Comparison of ENCODE assay signal across 15 mouse cellular contexts in genomic region chr11:95728916-95729907, GRCm38 (mm10). TPM values are rescaled to one million over a fixed set of nuclear protein-coding genes. Genes with fewer than 3 reads are reported as not detected.
DNase-seq lines count a peak whose midpoint lies in the region; ATAC-seq and TF ChIP-seq lines count a peak whose summit lies in the region.
"Had no signal": no experiment of that assay in that cellular context is flagged by ENCODE, and none has a peak within 500 bp of the region (broad histone marks: within the 10 kb centered on the region; RNA-seq: fewer than 3 reads in every experiment).

No protein-coding gene starts in this region.

- TF ChIP-seq RAD21 in MEL (IDR thresholded peaks at IDR 0.05; ENCODE audit: low read depth, low read length), result no peak

- TF ChIP-seq CTCF in liver, adult 2 months (IDR thresholded peaks at IDR 0.05; ENCODE audit: low read depth, low read length), result no peak
- no peak for TF ChIP-seq CTCF in MEL (IDR thresholded peaks at IDR 0.05 in 2 of 3, conservative IDR thresholded peaks at IDR 0.05 in 1 of 3; ENCODE audit: control insufficient read depth in 1 of 3, insufficient read depth in 1 of 3, low read depth in 2 of 3, low read length in 3 of 3, poor library complexity in 1 of 3, severe bottlenecking in 1 of 3)

- WGBS in liver, adult 2 months, result 65% methylated on average over 12 of the region's 12 CpGs
- WGBS in forebrain, embryonic 14.5 days, result 86% methylated on average over 12 of the region's 12 CpGs
- WGBS in embryonic facial prominence, embryonic 10.5 days, result 89% methylated on average over 12 of the region's 12 CpGs

- H3K27me3 ChIP-seq in liver, adult 2 months (ENCODE audit: control insufficient read depth, insufficient read depth, low read length), result no peaks in the 10 kb centered on the region
- H3K27me3 ChIP-seq in MEL (ENCODE audit: control insufficient read depth in 1 of 2, insufficient read depth in 2 of 2, low read length in 2 of 2), result no peaks in the 10 kb centered on the region
- no peaks in the 10 kb centered on the region for H3K27me3 ChIP-seq in forebrain, embryonic 14.5 days (replicated peaks; ENCODE audit: control insufficient read depth, insufficient read depth, low read length)
- H3K27me3 ChIP-seq in embryonic facial prominence, embryonic 10.5 days (replicated peaks; ENCODE audit: low read depth, poor library complexity, severe bottlenecking), result no peaks in the 10 kb centered on the region
- H3K27me3 ChIP-seq: forebrain, embryonic 13.5 days; hindbrain, embryonic 12.5 days; kidney, embryonic 15.5 days had no signal

- peaks cover 19% of the 10 kb centered on the region for H3K4me1 ChIP-seq in liver, adult 2 months (ENCODE audit: control insufficient read depth, insufficient read depth, low read length)
- peaks cover 23 to 25% of the 10 kb centered on the region in 2 experiments for H3K4me1 ChIP-seq in MEL (ENCODE audit: control insufficient read depth in 1 of 2, insufficient read depth in 2 of 2, low read length in 2 of 2)
- no peaks in the 10 kb centered on the region for H3K4me1 ChIP-seq in forebrain, embryonic 14.5 days (ENCODE audit: control insufficient read depth, insufficient read depth, low read length)
- no peaks in the 10 kb centered on the region for H3K4me1 ChIP-seq in embryonic facial prominence, embryonic 10.5 days
- H3K4me1 ChIP-seq: forebrain, embryonic 13.5 days; hindbrain, embryonic 12.5 days; kidney, embryonic 15.5 days had no signal

- peak overlapping the region; percentile 18; the same call in 1 of the 2 replicates for H3K27ac ChIP-seq in liver, adult 2 months (replicated peaks; ENCODE audit: insufficient read depth, low read depth, low read length)
- H3K27ac ChIP-seq in MEL (ENCODE audit: control insufficient read depth, low read depth, low read length), result no peak overlapping the region
- H3K27ac ChIP-seq in forebrain, embryonic 14.5 days (ENCODE audit: low read depth, low read length), result no peak overlapping the region
- no peak overlapping the region for H3K27ac ChIP-seq in embryonic facial prominence, embryonic 10.5 days (replicated peaks)
- H3K27ac ChIP-seq: forebrain, embryonic 13.5 days; hindbrain, embryonic 12.5 days; kidney, embryonic 15.5 days had no signal

- TF ChIP-seq POLR2A in liver, adult 2 months (IDR thresholded peaks at IDR 0.05; ENCODE audit: extremely low read depth, insufficient read depth, low read length), result no peak
- no peak for TF ChIP-seq POLR2A in MEL (IDR thresholded peaks at IDR 0.05; ENCODE audit: control insufficient read depth in 1 of 2, insufficient read depth in 1 of 2, low read depth in 1 of 2, low read length in 2 of 2, poor library complexity in 1 of 2)

- peak; percentile 34 to 35; a peak in 1 of 4 replicates for TF ChIP-seq EP300 in MEL (IDR thresholded peaks at IDR 0.05; ENCODE audit: low read depth in 1 of 2, low read length in 2 of 2)

- no peak overlapping the region for H3K4me2 ChIP-seq in forebrain, embryonic 14.5 days (ENCODE audit: low read length)
- H3K4me2 ChIP-seq: forebrain, embryonic 13.5 days; hindbrain, embryonic 12.5 days; kidney, embryonic 15.5 days had no signal

- DNase-seq in liver, adult 2 months (ENCODE audit: extremely low read depth, low read depth, low spot score), result peak; percentile 26
- DNase-seq in liver (no peak), MEL (ENCODE audit: low read depth, low spot score) (peak; percentile 39)
- peak; percentile 49 for DNase-seq in naive thymus-derived CD4-positive, alpha-beta T cell, adult 2 months (ENCODE audit: low read depth)
- no peak for DNase-seq in forebrain, embryonic 14.5 days (ENCODE audit: low spot score)
- no peak for DNase-seq in embryonic facial prominence, embryonic 10.5 days (ENCODE audit: low spot score)
- no peak for DNase-seq in left cerebral cortex, adult 18-20 months (ENCODE audit: low spot score in 2 of 2)
- DNase-seq: cerebellum, adult 11-12 months; heart, adult 18-20 months; lung, postnatal 10 days; thymus, postnatal 14 days had no signal

- peak; percentile 80 for ATAC-seq in inflammation-experienced regulatory T-cells, adult 6 months
- ATAC-seq in forebrain, embryonic 14.5 days, result no peak
- ATAC-seq: forebrain, embryonic 13.5 days had no signal

- no peak overlapping the region for H3K9ac ChIP-seq in liver, adult 2 months (ENCODE audit: low read depth, low read length)
- H3K9ac ChIP-seq in MEL (ENCODE audit: control insufficient read depth, low read depth, low read length, poor library complexity, severe bottlenecking), result 0 out of 2 replicates have a peak overlapping the region, but pooled peaks have one; percentile 3
- H3K9ac ChIP-seq in forebrain, embryonic 14.5 days (ENCODE audit: low read length), result no peak overlapping the region
- H3K9ac ChIP-seq: forebrain, embryonic 13.5 days; hindbrain, embryonic 12.5 days; kidney, embryonic 15.5 days had no signal

- H3K79me2 ChIP-seq in liver, adult 2 months (ENCODE audit: control insufficient read depth, insufficient read depth, low read length), result peaks cover 35% of the 10 kb centered on the region
- H3K79me2 ChIP-seq in MEL (ENCODE audit: control insufficient read depth, insufficient read depth, low read length, poor library complexity), result peaks cover 58% of the 10 kb centered on the region

- no peaks in the 10 kb centered on the region for H3K9me3 ChIP-seq in MEL (replicated peaks; ENCODE audit: insufficient read depth, low read length)
- no peaks in the 10 kb centered on the region for H3K9me3 ChIP-seq in forebrain, embryonic 14.5 days (replicated peaks; ENCODE audit: control insufficient read depth, low read length)
- no peaks in the 10 kb centered on the region; the same call in 1 of the 2 replicates for H3K9me3 ChIP-seq in embryonic facial prominence, embryonic 10.5 days
- H3K9me3 ChIP-seq: forebrain, embryonic 13.5 days; hindbrain, embryonic 12.5 days; kidney, embryonic 15.5 days had no signal

- no peaks in the 10 kb centered on the region for H3K36me3 ChIP-seq in liver, adult 2 months (ENCODE audit: control insufficient read depth, insufficient read depth, low read length)
- H3K36me3 ChIP-seq in MEL (ENCODE audit: control insufficient read depth in 1 of 2, insufficient read depth in 2 of 2, low read length in 2 of 2), result peaks cover 19 to 34% of the 10 kb centered on the region in 2 experiments
- no peaks in the 10 kb centered on the region for H3K36me3 ChIP-seq in forebrain, embryonic 14.5 days (ENCODE audit: control insufficient read depth, insufficient read depth, low read length)
- H3K36me3 ChIP-seq in embryonic facial prominence, embryonic 10.5 days (replicated peaks), result peaks cover 1% of the 10 kb centered on the region; the same call in 1 of the 2 replicates
- H3K36me3 ChIP-seq: hindbrain, embryonic 12.5 days; kidney, embryonic 15.5 days had no signal

- no peak overlapping the region for H3K4me3 ChIP-seq in liver, adult 2 months (ENCODE audit: insufficient read depth, low read depth, low read length)
- peak overlapping the region; percentile 5 to 48; a peak in 2 of 4 replicates for H3K4me3 ChIP-seq in MEL (ENCODE audit: control insufficient read depth in 1 of 2, insufficient read depth in 1 of 2, low read depth in 2 of 2, low read length in 2 of 2)
- no peak overlapping the region for H3K4me3 ChIP-seq in forebrain, embryonic 14.5 days (ENCODE audit: low read depth, low read length)
- H3K4me3 ChIP-seq in embryonic facial prominence, embryonic 10.5 days, result no peak overlapping the region
- H3K4me3 ChIP-seq: forebrain, embryonic 13.5 days; hindbrain, embryonic 12.5 days; kidney, embryonic 15.5 days had no signal

TF ChIP-seq in MEL, 35 proteins besides CTCF, POLR2A, EP300 and RAD21 (continues in another document):
- TF ChIP-seq ZC3H11A (IDR thresholded peaks at IDR 0.05; ENCODE audit: low read depth, low read length), result no peak
- TF ChIP-seq CHD2 (IDR thresholded peaks at IDR 0.05; ENCODE audit: low read length), result peak; percentile 28; the same call in 1 of the 2 replicates
- TF ChIP-seq BHLHE40 (IDR thresholded peaks at IDR 0.05; ENCODE audit: borderline replicate concordance, low read depth, low read length), result 0 out of 2 replicates have a peak, but pooled peaks have one; percentile 11
- peak; percentile 77 for TF ChIP-seq ETS1 (IDR thresholded peaks at IDR 0.05; ENCODE audit: low read depth, low read length)
- peak; percentile 27; the same call in 1 of the 2 replicates for TF ChIP-seq SIN3A (IDR thresholded peaks at IDR 0.05; ENCODE audit: low read length)
- TF ChIP-seq USF1 (IDR thresholded peaks at IDR 0.05; ENCODE audit: low read depth, low read length), result peak; percentile 56
- no peak for TF ChIP-seq GABPA (IDR thresholded peaks at IDR 0.05; ENCODE audit: low read depth, low read length)
- TF ChIP-seq NRF1 (IDR thresholded peaks at IDR 0.05; ENCODE audit: insufficient read depth, low read depth, low read length, poor library complexity, severe bottlenecking), result no peak
- TF ChIP-seq GATA1 (IDR thresholded peaks at IDR 0.05; ENCODE audit: low read depth, low read length), result peak; percentile 37; the same call in 1 of the 2 replicates
- no peak for TF ChIP-seq HCFC1 (IDR thresholded peaks at IDR 0.05; ENCODE audit: low read depth, low read length)
- no peak for TF ChIP-seq ZKSCAN1 (IDR thresholded peaks at IDR 0.05; ENCODE audit: low read depth, low read length)

RNA-seq across cellular contexts. Expression of gene B130006D01Rik, which starts 5.8 kb away (rescaled TPM):
- 1.0 and 1.9 TPM in 2 replicates for total RNA-seq in liver, adult 2 months (2014; rRNA removed)
- polyA plus RNA-seq in liver, adult 2 months (2012; rRNA removed), result 0.02 and 0.10 TPM in 2 replicates
- total RNA-seq in MEL (2012; rRNA removed), result 0.59 and 0.73 TPM in 2 replicates
- polyA plus RNA-seq in MEL (2012; ENCODE audit: insufficient read depth in 1 of 2, insufficient read length in 2 of 2, low read depth in 1 of 2, low replicate concordance in 2 of 2, missing spikeins in 1 of 2), result under 1 TPM in 1 of 2 experiments, not detected in 1; 0.11 TPM
- 1 to 10 TPM; 2.7 to 6.6 (median 6.6) TPM for polyA plus RNA-seq in inflammation-experienced regulatory T-cells, adult 6 months (2017; shearing (Covaris generic))
- 0.43 and 0.95 TPM in 2 replicates for polyA plus RNA-seq in forebrain, embryonic 14.5 days (2014; fragmentation: Nextera tagmentation; extraction: Ambion mirVana)
- polyA plus RNA-seq in embryonic facial prominence, embryonic 10.5 days (2016; fragmentation: Nextera tagmentation; extraction: Ambion mirVana), result 1.9 and 2.2 TPM in 2 replicates
- total RNA-seq in left cerebral cortex, adult 18-20 months (2021), result 1 to 10 TPM; 1.2 to 1.3 TPM

RNA-seq across cellular contexts. Expression of gene Zfp652, which starts 16.7 kb away (rescaled TPM):
- 9.1 and 12.7 TPM in 2 replicates for total RNA-seq in liver, adult 2 months (2014; rRNA removed)
- 10.5 and 11.1 TPM in 2 replicates for polyA plus RNA-seq in liver, adult 2 months (2012; rRNA removed)
- total RNA-seq in MEL (2012; rRNA removed), result 31.8 and 34.1 TPM in 2 replicates
- 10 to 100 TPM; 19.3 to 38.5 TPM for polyA plus RNA-seq in MEL (2012; ENCODE audit: insufficient read depth in 1 of 2, insufficient read length in 2 of 2, low read depth in 1 of 2, low replicate concordance in 2 of 2, missing spikeins in 1 of 2)
- 10 to 100 TPM in 2 of 3 experiments, 1 to 10 TPM in 1; 5.3 to 13.4 (median 11.7) TPM for polyA plus RNA-seq in inflammation-experienced regulatory T-cells, adult 6 months (2017; shearing (Covaris generic))
- polyA plus RNA-seq in forebrain, embryonic 14.5 days (2014; fragmentation: Nextera tagmentation; extraction: Ambion mirVana), result 11.7 and 13.2 TPM in 2 replicates
- polyA plus RNA-seq in embryonic facial prominence, embryonic 10.5 days (2016; fragmentation: Nextera tagmentation; extraction: Ambion mirVana), result 19.5 and 20.3 TPM in 2 replicates
- 10 to 100 TPM; 37.8 to 41.1 TPM for total RNA-seq in left cerebral cortex, adult 18-20 months (2021)

Comparison
In these comparisons a context has a peak if more than half of its experiments do, and no peak if none do; other contexts are left out.
1. DNase-seq: peak in liver, adult 2 months (single experiment), MEL (single experiment) and naive thymus-derived CD4-positive, alpha-beta T cell, adult 2 months (single experiment); none in liver (single experiment), forebrain, embryonic 14.5 days (single experiment), embryonic facial prominence, embryonic 10.5 days (single experiment) and left cerebral cortex, adult 18-20 months (0 of 2).
2. H3K4me3 ChIP-seq: peak in MEL (2 of 2); none in liver, adult 2 months (single experiment), forebrain, embryonic 14.5 days (single experiment) and embryonic facial prominence, embryonic 10.5 days (single experiment).